Mouse (Mus musculus) E14TG2a.4 (cell line): ENCODE measurements at regions not wholly inside any gene's neighbourhood (a gene's known extent, or its start where the extent isn't known, plus 50 kb on each side); places are given as distances from the start of the nearest gene placed in this dataset.

Experiments used
- H3K27me3 ChIP-seq: 2 replicates; pipeline ENCODE4 v1.6.1; 2014; ENCODE audit warnings: low read length, control low read depth; ENCODE audit not compliant: insufficient read depth
- H3K36me3 ChIP-seq: 2 replicates; pipeline ENCODE4 v1.6.1; 2014; ENCODE audit warnings: low read length, control low read depth; ENCODE audit not compliant: insufficient read depth
- H3K4me1 ChIP-seq: replicated peaks from 2 replicates; pipeline ENCODE4 v1.6.1; 2014; ENCODE audit warnings: low read depth, low read length, control low read depth
- H3K4me3 ChIP-seq: replicated peaks from 2 replicates; pipeline ENCODE4 v1.5.1; 2014; ENCODE audit warnings: mild to moderate bottlenecking, low read length
- H3K9me3 ChIP-seq: 2 replicates; pipeline ENCODE4 v1.6.1; 2014; ENCODE audit warnings: low read length, control low read depth
- CTCF ChIP-seq: conservative IDR thresholded peaks from 2 replicates; pipeline ENCODE4 v1.5.1; 2014; ENCODE audit warnings: low read length
- NANOG ChIP-seq: IDR thresholded peaks from 2 replicates; pipeline ENCODE4 v1.6.1; 2014; ENCODE audit warnings: borderline replicate concordance, low read length, mixed read lengths
- POU5F1 ChIP-seq: IDR thresholded peaks from 2 replicates; pipeline ENCODE4 v1.6.1; 2014; ENCODE audit warnings: low read length, borderline replicate concordance

GRCm38 (mm10) chr16:78641717-78642116 lies 65.2 kb upstream of the D16Ertd472e start:
- Histone ChIP-seq H3K4me3 (no peak overlapping the region), H3K9me3 (no peaks in the 10 kb centered on the region), H3K27me3 (no peaks in the 10 kb centered on the region), H3K36me3 (no peaks in the 10 kb centered on the region), H3K4me1 (no peaks in the 10 kb centered on the region)
- TF ChIP-seq NANOG (no peak), CTCF (no peak), POU5F1 (no peak)

- Histone ChIP-seq H3K9me3 (no peaks in the 10 kb centered on the region), H3K27me3 (no peaks in the 10 kb centered on the region), H3K36me3 (no peaks in the 10 kb centered on the region), H3K4me1 (no peaks in the 10 kb centered on the region), H3K4me3 (no peak overlapping the region)
- TF ChIP-seq NANOG: no peak
Measured at GRCm38 (mm10) chr16:78641205-78641604, 64.7 kb upstream of the D16Ertd472e start.

- Histone ChIP-seq H3K4me3 (no peak overlapping the region), H3K4me1 (no peaks in the 10 kb centered on the region), H3K27me3 (peaks cover 5% of the 10 kb centered on the region; the same call in 1 of the 2 replicates), H3K36me3 (no peaks in the 10 kb centered on the region), H3K9me3 (no peaks in the 10 kb centered on the region)
- TF ChIP-seq POU5F1 (no peak), CTCF (no peak), NANOG (no peak)
Measured at GRCm38 (mm10) chr16:78637452-78637851, 60.9 kb upstream of the D16Ertd472e start.

GRCm38 (mm10) chr16:78637015-78637414 lies 60.5 kb upstream of the D16Ertd472e start:
- no peaks in the 10 kb centered on the region for H3K9me3 ChIP-seq
- peaks cover 5% of the 10 kb centered on the region; the same call in 1 of the 2 replicates for H3K27me3 ChIP-seq
- no peak overlapping the region for H3K4me3 ChIP-seq
- H3K4me1 ChIP-seq: no peaks in the 10 kb centered on the region
- no peaks in the 10 kb centered on the region for H3K36me3 ChIP-seq
- TF ChIP-seq NANOG (no peak), POU5F1 (no peak), CTCF (peak; percentile 36)

- H3K9me3 ChIP-seq: no peaks in the 10 kb centered on the region
- H3K4me1 ChIP-seq: no peaks in the 10 kb centered on the region
- H3K4me3 ChIP-seq: no peak overlapping the region
- H3K36me3 ChIP-seq: no peaks in the 10 kb centered on the region
- peaks cover 5% of the 10 kb centered on the region; the same call in 1 of the 2 replicates for H3K27me3 ChIP-seq
- TF ChIP-seq CTCF (no peak), NANOG (no peak), POU5F1 (no peak)
Measured at GRCm38 (mm10) chr16:78635774-78636173, 59.3 kb upstream of the D16Ertd472e start.

GRCm38 (mm10) chr16:78635257-78635656 lies 58.7 kb upstream of the D16Ertd472e start:
- no peak for TF ChIP-seq NANOG
- TF ChIP-seq CTCF: peak; percentile 75
- Histone ChIP-seq H3K4me1 (no peaks in the 10 kb centered on the region), H3K9me3 (no peaks in the 10 kb centered on the region), H3K36me3 (no peaks in the 10 kb centered on the region), H3K4me3 (no peak overlapping the region), H3K27me3 (peaks cover 5% of the 10 kb centered on the region; the same call in 1 of the 2 replicates)

- Histone ChIP-seq H3K9me3 (no peaks in the 10 kb centered on the region), H3K36me3 (no peaks in the 10 kb centered on the region), H3K4me3 (no peak overlapping the region), H3K4me1 (no peaks in the 10 kb centered on the region), H3K27me3 (peaks cover 5% of the 10 kb centered on the region; the same call in 1 of the 2 replicates)
- TF ChIP-seq CTCF: no peak
- no peak for TF ChIP-seq POU5F1
- TF ChIP-seq NANOG: no peak
Measured at GRCm38 (mm10) chr16:78631797-78632196, 55.3 kb upstream of the D16Ertd472e start.

- Histone ChIP-seq H3K27me3 (no peaks in the 10 kb centered on the region), H3K36me3 (no peaks in the 10 kb centered on the region), H3K4me1 (no peaks in the 10 kb centered on the region), H3K9me3 (no peaks in the 10 kb centered on the region), H3K4me3 (no peak overlapping the region)
- TF ChIP-seq CTCF: no peak
- TF ChIP-seq NANOG: no peak
- no peak for TF ChIP-seq POU5F1
Measured at GRCm38 (mm10) chr16:78626803-78627202, 50.3 kb upstream of the D16Ertd472e start.
